Mouse (Mus musculus) MEL (cell line): ENCODE measurements around the gene Gm1604a.
"Not testable (repeated sequence)": the region's sequence is repeated elsewhere in the genome, so short reads cannot be mapped to it uniquely, and the experiment has no call there.

Source experiments
- CTCF ChIP-seq, 3 experiments: IDR thresholded peaks in 2 of 3; conservative IDR thresholded peaks in 1 of 3; 2 replicates each; pipeline ENCODE4 v1.5.1; 2011 to 2012; ENCODE audit warnings: low read length in 3 of 3, low read depth in 2 of 3, mild to moderate bottlenecking in 2 of 3, improper control_type of control experiment in 1 of 3, inconsistent platforms in 1 of 3, mixed read lengths in 1 of 3, moderate library complexity in 1 of 3; ENCODE audit not compliant: control insufficient read depth in 1 of 3, insufficient read depth in 1 of 3, poor library complexity in 1 of 3, severe bottlenecking in 1 of 3
- E2F4 ChIP-seq: IDR thresholded peaks from 2 replicates; pipeline ENCODE4 v1.6.1; 2011; ENCODE audit warnings: low read depth, low read length, improper control_type of control experiment, borderline replicate concordance
- GABPA ChIP-seq: IDR thresholded peaks from 2 replicates; pipeline ENCODE4 v1.6.1; 2012; ENCODE audit warnings: low read depth, mild to moderate bottlenecking, inconsistent platforms, low read length, improper control_type of control experiment, moderate library complexity
- NRF1 ChIP-seq: IDR thresholded peaks from 2 replicates; pipeline ENCODE4 v1.6.1; 2014; ENCODE audit warnings: low read depth, mild to moderate bottlenecking, inconsistent platforms, low read length, improper control_type of control experiment, moderate library complexity; ENCODE audit not compliant: poor library complexity, insufficient read depth, severe bottlenecking
- POLR2A ChIP-seq, 2 experiments: IDR thresholded peaks; 2 replicates each; pipeline ENCODE4 v1.6.1; 2011 to 2012; ENCODE audit warnings: low read length in 2 of 2, mild to moderate bottlenecking in 2 of 2, control low read depth in 1 of 2, improper control_type of control experiment in 1 of 2, low read depth in 1 of 2, moderate library complexity in 1 of 2; ENCODE audit not compliant: control insufficient read depth in 1 of 2, insufficient read depth in 1 of 2, poor library complexity in 1 of 2
- POLR2AphosphoS5 ChIP-seq: IDR thresholded peaks from 2 replicates; pipeline ENCODE4 v1.6.1; 2012; ENCODE audit warnings: low read depth, borderline replicate concordance, mild to moderate bottlenecking, inconsistent platforms, low read length, moderate library complexity, mixed read lengths
- UBTF ChIP-seq: IDR thresholded peaks from 2 replicates; pipeline ENCODE4 v1.6.1; 2012; ENCODE audit warnings: low read depth, mild to moderate bottlenecking, inconsistent platforms, low read length, improper control_type of control experiment, moderate library complexity, borderline replicate concordance; ENCODE audit not compliant: insufficient read depth
- USF1 ChIP-seq: IDR thresholded peaks from 2 replicates; pipeline ENCODE4 v1.6.1; 2014; ENCODE audit warnings: low read depth, mild to moderate bottlenecking, inconsistent platforms, low read length, improper control_type of control experiment, moderate library complexity

GRCm38 (mm10) chr17:7030622-7031174 lies 5.3 kb downstream of the Gm1604a start:
- TF ChIP-seq USF1; E2F4; NRF1; GABPA; POLR2A (IDR thresholded peaks at IDR 0.05; ENCODE audit: control insufficient read depth in 1 of 2, insufficient read depth in 1 of 2, low read depth in 1 of 2, low read length in 2 of 2, poor library complexity in 1 of 2); CTCF (IDR thresholded peaks at IDR 0.05 in 2 of 3, conservative IDR thresholded peaks at IDR 0.05 in 1 of 3; ENCODE audit: control insufficient read depth in 1 of 3, insufficient read depth in 1 of 3, low read depth in 2 of 3, low read length in 3 of 3, poor library complexity in 1 of 3, severe bottlenecking in 1 of 3); UBTF; POLR2AphosphoS5: not testable (repeated sequence)
